Mouse (Mus musculus) embryonic facial prominence, embryonic 11.5 days (tissue): Measurements from ENCODE around the gene Tas2r113. TPM values are rescaled to one million over a fixed set of nuclear protein-coding genes. Genes with fewer than 3 reads are reported as not detected.
"Not testable (repeated sequence)": the region's sequence is repeated elsewhere in the genome, so short reads cannot be mapped to it uniquely, and the experiment has no call there.

Experiments used
- ATAC-seq: fragments of 200-750 bp; cut with Nextera tagmentation; replicated peaks from 2 replicates; pipeline ENCODE4 v1.8.0; 2017; ENCODE audit warnings: low read depth; ENCODE audit not compliant: insufficient number of reproducible peaks, low FRiP score, low TSS enrichment
- DNase-seq: peaks from one replicate; pipeline ENCODE4 v3.0.0-alpha.2; 2015; ENCODE audit warnings: low spot score
- H3K27ac ChIP-seq: fragments of 300-500 bp; sonication (generic); replicated peaks from 2 replicates; pipeline ENCODE4 v1.5.1; 2014; ENCODE audit warnings: mild to moderate bottlenecking, low read depth, low read length, control low read depth
- H3K27me3 ChIP-seq: fragments of 300-500 bp; sonication (generic); 2 replicates; pipeline ENCODE4 v1.6.1; 2014; ENCODE audit warnings: mild to moderate bottlenecking, low read length, moderate library complexity, mixed read lengths; ENCODE audit not compliant: control insufficient read depth, insufficient read depth
- H3K36me3 ChIP-seq: fragments of 300-500 bp; sonication (generic); replicated peaks from 2 replicates; pipeline ENCODE4 v1.6.1; 2014; ENCODE audit warnings: low read depth, mild to moderate bottlenecking, low read length, moderate library complexity, mixed read lengths; ENCODE audit not compliant: control insufficient read depth, insufficient read depth
- H3K4me1 ChIP-seq: fragments of 300-500 bp; sonication (generic); 2 replicates; pipeline ENCODE4 v1.6.1; 2014; ENCODE audit warnings: low read length, mixed read lengths; ENCODE audit not compliant: control insufficient read depth, insufficient read depth
- H3K4me2 ChIP-seq: fragments of 300-500 bp; sonication (generic); 2 replicates; pipeline ENCODE4 v1.6.1; 2014; ENCODE audit warnings: low read depth, mild to moderate bottlenecking, control low read depth, low read length, moderate library complexity
- H3K4me3 ChIP-seq: fragments of 300-500 bp; sonication (generic); 2 replicates; pipeline ENCODE4 v1.5.1; 2014; ENCODE audit warnings: low read depth, low read length, control low read depth
- H3K9ac ChIP-seq: fragments of 300-500 bp; sonication (generic); replicated peaks from 2 replicates; pipeline ENCODE4 v1.6.1; 2014; ENCODE audit warnings: mild to moderate bottlenecking, control low read depth, low read length
- H3K9me3 ChIP-seq: fragments of 300-500 bp; sonication (generic); replicated peaks from 2 replicates; pipeline ENCODE4 v1.6.1; 2016; ENCODE audit warnings: mild to moderate bottlenecking, low read length, inconsistent platforms, mixed read lengths; ENCODE audit not compliant: control insufficient read depth
- WGBS: fragments of 180-500 bp; shearing (Covaris S2); extraction: QIAGEN DNeasy Blood & Tissue Kit; methylation state at CpG from one replicate; pipeline ENCODE4 v1.1.7; 2014; 5-methylcytosine and 5-hydroxymethylcytosine counted together
- polyA plus RNA-seq: library from polyadenylated mRNA; unstranded; fragments of >200 nt; fragmentation: Nextera tagmentation; extraction: Ambion mirVana; gene quantifications from 2 replicates; pipeline ENCODE4 v1.2.1, GENCODE M21; 2014

The Tas2r113 gene
- polyA plus RNA-seq = not detected in 2 replicates

DNA sequence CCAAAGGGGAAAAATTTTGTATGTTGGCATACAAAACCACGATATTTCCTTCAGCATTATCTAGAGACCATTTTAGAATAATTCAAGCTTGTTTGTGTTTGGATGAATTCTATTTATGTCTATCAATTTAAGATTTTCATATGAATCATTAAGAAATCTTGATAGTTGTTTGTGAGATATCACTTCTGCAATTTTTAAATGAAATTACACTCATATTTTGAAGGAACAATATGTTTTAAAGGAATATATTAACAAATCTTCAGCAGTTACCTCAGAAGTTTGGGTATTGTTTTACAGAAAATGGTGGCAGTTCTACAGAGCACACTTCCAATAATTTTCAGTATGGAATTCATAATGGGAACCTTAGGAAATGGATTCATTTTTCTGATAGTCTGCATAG, at the start of gene Tas2r113:
Gene Tas2r113, plus strand, starts transcription at position 301 of the 400 bp plus-strand sequence.
- Histone ChIP-seq H3K4me1 (no peaks in the 10 kb centered on the region), H3K36me3 (no peaks in the 10 kb centered on the region), H3K4me2 (no peak within 1 kb of the TSS), H3K9me3 (no peaks in the 10 kb centered on the region), H3K27ac (no peak within 1 kb of the TSS), H3K4me3 (no peak within 1 kb of the TSS), H3K9ac (no peak within 1 kb of the TSS), H3K27me3 (no peaks in the 10 kb centered on the region)
- 77% methylated on average over 1 of the region's 1 CpGs for WGBS
- DNase-seq (no peak), ATAC-seq (no peak)

DNA sequence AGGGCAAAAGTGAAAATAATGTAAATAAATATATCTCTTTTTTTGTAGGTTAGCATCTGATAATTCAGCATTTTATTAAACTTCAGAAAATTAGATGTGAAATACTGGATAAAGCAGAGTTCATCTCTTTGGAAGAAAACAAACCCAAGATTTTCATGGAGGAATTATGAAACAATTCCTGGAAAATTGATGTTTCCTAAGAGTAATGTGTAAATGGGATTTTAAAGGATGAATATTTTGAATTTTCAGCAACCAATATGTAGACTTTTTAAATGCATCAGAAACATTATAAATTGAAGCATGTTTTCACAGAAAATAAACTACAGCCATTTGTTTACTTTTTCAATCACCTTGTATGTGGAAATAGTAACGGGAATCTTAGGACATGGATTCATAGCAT, 46.0 kb upstream of the Tas2r113 start, which contains the start of gene Tas2r123:
Gene Tas2r123, plus strand, starts transcription at position 301 of the 400 bp plus-strand sequence.
- Histone ChIP-seq H3K9ac (no peak within 1 kb of the TSS), H3K27ac (no peak within 1 kb of the TSS), H3K27me3 (no peaks in the 10 kb centered on the region), H3K36me3 (no peaks in the 10 kb centered on the region), H3K4me2 (no peak within 1 kb of the TSS), H3K4me1 (no peaks in the 10 kb centered on the region), H3K9me3 (no peaks in the 10 kb centered on the region), H3K4me3 (no peak within 1 kb of the TSS)
- no peak for ATAC-seq
- WGBS = 91% methylated on average over 1 of the region's 1 CpGs
- no peak for DNase-seq

DNA sequence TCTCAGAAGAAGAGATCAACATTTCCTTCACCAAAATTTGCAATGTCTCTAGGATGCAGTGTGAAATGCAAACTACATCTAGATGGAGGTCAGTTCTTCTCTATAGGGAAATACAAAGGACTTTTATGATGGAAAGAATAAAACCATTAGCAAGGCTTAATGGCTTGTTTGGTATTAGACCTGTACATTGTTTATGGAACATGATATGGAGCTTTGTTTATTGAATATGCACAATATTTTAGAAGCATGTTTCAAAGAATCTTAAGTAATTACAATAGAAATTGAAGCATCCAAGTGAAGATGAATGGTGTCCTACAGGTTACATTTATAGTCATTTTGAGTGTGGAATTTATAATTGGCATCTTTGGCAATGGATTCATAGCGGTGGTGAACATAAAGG, 37.7 kb upstream of the Tas2r113 start, which contains the start of gene Tas2r116:
Gene Tas2r116, plus strand, starts transcription at position 301 of the 400 bp plus-strand sequence.
- no peaks in the 10 kb centered on the region for H3K36me3 ChIP-seq
- no peaks in the 10 kb centered on the region for H3K4me1 ChIP-seq
- no peaks in the 10 kb centered on the region for H3K27me3 ChIP-seq
- H3K9me3 ChIP-seq = no peaks in the 10 kb centered on the region
- H3K4me2 ChIP-seq = no peak within 1 kb of the TSS
- no peak for DNase-seq
- no peak within 1 kb of the TSS for H3K27ac ChIP-seq
- 63% methylated on average over 1 of the region's 1 CpGs for WGBS
- H3K4me3 ChIP-seq = no peak within 1 kb of the TSS
- no peak within 1 kb of the TSS for H3K9ac ChIP-seq
- no peak for ATAC-seq

DNA sequence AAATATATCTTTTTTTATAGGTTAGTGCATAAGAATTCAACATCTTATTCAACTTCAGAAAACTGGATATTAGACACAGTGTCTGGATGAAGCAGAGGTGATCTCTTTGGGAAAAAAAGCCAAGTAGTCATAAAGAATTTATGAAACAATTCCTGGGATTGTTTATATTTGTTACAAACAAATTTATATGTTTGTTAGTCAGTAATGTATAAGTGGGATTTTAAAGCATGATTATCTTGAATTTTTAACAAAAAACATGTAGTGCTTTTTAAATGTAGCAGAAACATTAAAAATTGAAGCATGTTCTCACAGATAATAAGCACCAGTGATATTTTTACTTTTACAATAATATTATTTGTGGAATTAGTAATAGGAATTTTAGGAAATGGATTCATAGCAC, 25.1 kb upstream of the Tas2r113 start, which contains the start of gene Tas2r110:
Gene Tas2r110, plus strand, starts transcription at position 301 of the 400 bp plus-strand sequence.
- no peak for ATAC-seq
- H3K4me1 ChIP-seq = no peaks in the 10 kb centered on the region
- no peaks in the 10 kb centered on the region for H3K9me3 ChIP-seq
- no peaks in the 10 kb centered on the region for H3K27me3 ChIP-seq
- no peak within 1 kb of the TSS for H3K4me3 ChIP-seq
- H3K36me3 ChIP-seq = no peaks in the 10 kb centered on the region
- no peak within 1 kb of the TSS for H3K27ac ChIP-seq
- no peak within 1 kb of the TSS for H3K4me2 ChIP-seq
- H3K9ac ChIP-seq = no peak within 1 kb of the TSS
- DNase-seq = no peak

DNA sequence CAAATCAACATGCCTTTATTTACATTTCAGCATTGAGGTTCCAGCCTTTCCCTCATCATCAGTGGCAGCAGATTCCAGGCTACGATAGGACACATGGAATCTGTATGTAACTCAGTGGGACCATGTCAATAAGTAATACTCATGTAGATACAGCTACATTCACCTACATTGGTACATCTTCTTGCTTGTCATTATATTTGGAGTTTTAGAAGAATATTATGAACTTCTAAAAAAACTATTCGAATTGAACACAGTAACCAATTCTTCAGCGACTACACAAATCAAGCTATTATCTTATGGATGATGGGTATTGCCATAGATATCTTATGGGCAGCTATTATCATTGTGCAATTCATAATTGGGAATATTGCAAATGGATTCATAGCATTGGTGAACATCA, 16.5 kb downstream of the Tas2r113 start, which contains the start of gene Tas2r125:
Gene Tas2r125, plus strand, starts transcription at position 301 of the 400 bp plus-strand sequence.
- H3K4me1 ChIP-seq = no peaks in the 10 kb centered on the region
- DNase-seq (no peak), ATAC-seq (no peak)
- no peak within 1 kb of the TSS for H3K4me3 ChIP-seq
- WGBS = 84% methylated on average over 3 of the region's 3 CpGs
- H3K27ac ChIP-seq = no peak within 1 kb of the TSS
- no peaks in the 10 kb centered on the region for H3K36me3 ChIP-seq
- no peaks in the 10 kb centered on the region for H3K27me3 ChIP-seq
- H3K9ac ChIP-seq = no peak within 1 kb of the TSS
- H3K9me3 ChIP-seq = no peaks in the 10 kb centered on the region
- no peak within 1 kb of the TSS for H3K4me2 ChIP-seq

DNA sequence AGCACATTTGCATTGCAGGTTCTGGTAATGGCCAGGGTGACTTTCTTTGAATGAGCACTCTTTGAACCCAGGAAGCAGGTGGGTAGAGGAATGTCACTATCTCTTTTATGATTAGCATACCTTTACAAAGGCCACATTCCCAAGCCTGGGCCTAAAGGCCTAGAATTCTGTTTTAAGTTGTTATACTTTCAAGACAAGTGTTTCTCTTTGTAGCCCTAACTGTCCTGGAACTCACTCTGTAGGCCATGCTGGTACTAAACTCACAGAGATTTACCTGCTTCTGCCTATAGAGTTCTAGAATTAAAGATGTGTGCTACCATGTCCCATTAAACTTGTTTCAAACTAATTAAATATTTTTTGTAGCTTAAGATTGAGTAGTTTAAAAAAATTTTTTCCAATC, 48.6 kb downstream of the Tas2r113 start:
- not testable (repeated sequence) for H3K36me3 ChIP-seq, H3K27ac ChIP-seq, H3K4me1 ChIP-seq, ATAC-seq, H3K27me3 ChIP-seq, H3K9me3 ChIP-seq, H3K4me2 ChIP-seq, H3K9ac ChIP-seq, H3K4me3 ChIP-seq, DNase-seq

Other genes starting within 250 kb of the Tas2r113 start
- gene A630073D07Rik, start 241.5 kb upstream of the Tas2r113 start, polyA plus RNA-seq = not detected in 2 replicates
- not detected in 2 replicates for gene Tas2r120, start 236.1 kb upstream of the Tas2r113 start, polyA plus RNA-seq
- gene Tas2r121, start 192.0 kb upstream of the Tas2r113 start, polyA plus RNA-seq = not detected in 2 replicates
- gene Tas2r122, start 181.1 kb upstream of the Tas2r113 start, polyA plus RNA-seq = not detected in 2 replicates
- not detected in 2 replicates for gene Tas2r115, start 155.0 kb upstream of the Tas2r113 start, polyA plus RNA-seq
- not detected in 2 replicates for gene Tas2r124, start 138.3 kb upstream of the Tas2r113 start, polyA plus RNA-seq
- not detected in 2 replicates for gene Tas2r102, start 130.9 kb upstream of the Tas2r113 start, polyA plus RNA-seq
- gene Tas2r136, start 114.8 kb upstream of the Tas2r113 start, polyA plus RNA-seq = not detected in 2 replicates
- gene Tas2r117, start 90.2 kb upstream of the Tas2r113 start, polyA plus RNA-seq = not detected in 2 replicates
- not detected in 2 replicates for gene Tas2r123, start 45.9 kb upstream of the Tas2r113 start, polyA plus RNA-seq
- gene Tas2r116, start 37.6 kb upstream of the Tas2r113 start, polyA plus RNA-seq = not detected in 2 replicates
- gene Tas2r110, start 25.0 kb upstream of the Tas2r113 start, polyA plus RNA-seq = not detected in 2 replicates
- gene Tas2r125, start 16.6 kb downstream of the Tas2r113 start, polyA plus RNA-seq = not detected in 2 replicates
- gene Tas2r129, start 58.1 kb downstream of the Tas2r113 start, polyA plus RNA-seq = not detected in 2 replicates
- not detected in 2 replicates for gene Tas2r131, start 64.9 kb downstream of the Tas2r113 start, polyA plus RNA-seq
- gene Tas2r109, start 88.0 kb downstream of the Tas2r113 start, polyA plus RNA-seq = not detected in 2 replicates
- not detected in 2 replicates for gene Tas2r103, start 144.1 kb downstream of the Tas2r113 start, polyA plus RNA-seq
- gene Tas2r140, start 162.8 kb downstream of the Tas2r113 start, polyA plus RNA-seq = not detected in 2 replicates
- 75.8 and 95.1 TPM in 2 replicates for gene Smim10l1, start 211.9 kb downstream of the Tas2r113 start, polyA plus RNA-seq